Mouse (Mus musculus): ENCODE measurements around the gene Qrfp. TPM values are rescaled to one million over a fixed set of nuclear protein-coding genes. Genes with fewer than 3 reads are reported as not detected.

Qrfp gene
- polyA plus RNA-seq, 1 experiment from 2014 or later, result 0.09 TPM

DNA sequence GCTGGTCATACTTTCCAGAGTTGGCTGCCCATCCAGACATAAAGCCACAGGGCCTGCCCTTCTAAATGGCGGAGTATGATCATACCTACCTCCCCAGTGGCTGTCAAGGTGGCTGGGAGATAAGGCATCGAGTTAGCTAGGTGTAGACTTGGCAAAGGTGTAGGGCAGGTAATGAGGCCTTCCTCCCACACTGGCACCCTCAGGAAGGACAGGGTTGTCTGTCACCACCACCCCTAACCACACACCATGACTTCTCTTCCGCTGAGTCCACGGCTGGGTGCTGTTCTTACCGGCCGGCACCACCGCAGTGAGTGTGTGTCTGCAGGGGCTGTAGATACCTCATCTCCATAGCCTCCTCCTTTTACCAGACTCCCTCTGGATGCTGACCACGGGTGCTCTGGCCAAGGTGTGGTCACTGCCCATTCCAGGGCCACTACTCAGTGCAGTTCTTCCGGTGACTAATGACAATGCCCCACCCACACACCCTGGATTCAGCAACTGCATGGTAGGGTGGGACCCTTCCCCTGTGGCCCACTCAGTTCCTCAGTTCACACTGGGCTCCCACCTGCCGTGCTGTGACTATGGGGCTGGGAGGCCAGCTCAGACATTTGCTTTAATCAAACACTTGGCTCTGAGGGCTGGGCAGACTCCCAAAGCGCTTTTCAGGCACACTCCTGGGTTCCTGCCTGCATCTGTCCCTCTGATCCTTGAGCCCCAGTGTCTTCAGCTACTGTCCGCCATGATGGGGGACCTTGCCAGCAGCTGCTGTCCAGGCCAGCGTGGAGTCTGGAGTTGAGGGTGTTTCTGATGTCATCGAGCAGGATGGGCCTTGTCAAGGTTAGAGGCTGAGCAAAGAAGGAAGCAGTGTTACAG, 942 bp upstream of the Qrfp start:
- WGBS, result 89% methylated on average over 14 of the region's 14 CpGs

DNA sequence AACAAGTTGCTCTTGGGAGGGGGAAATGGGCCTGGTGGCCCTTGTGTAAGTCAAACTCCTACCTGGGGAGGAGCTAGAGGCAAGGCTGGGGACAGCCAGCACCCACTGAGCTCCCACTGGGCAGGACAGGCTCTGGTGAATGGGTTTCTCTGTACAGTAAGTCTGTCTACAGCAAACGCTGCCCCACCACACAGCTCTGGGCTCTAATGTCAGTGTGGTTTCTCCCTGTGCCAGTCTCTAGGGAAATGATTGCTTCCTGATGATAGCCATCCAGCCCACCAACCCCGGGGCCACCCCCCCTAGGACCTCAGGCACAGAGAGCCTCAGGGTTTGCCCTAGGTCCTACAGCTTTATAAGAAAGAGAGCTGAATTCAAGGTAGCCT, 1.0 kb downstream of the Qrfp start:
- WGBS, result 51% methylated on average over 2 of the region's 2 CpGs

More for the DNA sequence above, 942 bp upstream of the Qrfp start:
- H3K9me3 ChIP-seq, result no peaks in the 10 kb centered on the region
- no peak overlapping the region for H3K4me2 ChIP-seq (replicated peaks)
- peaks cover 43% of the 10 kb centered on the region for H3K4me1 ChIP-seq
- ATAC-seq (ENCODE audit: low FRiP score, low read depth), result no peak
- no peaks in the 10 kb centered on the region for H3K36me3 ChIP-seq
- H3K27me3 ChIP-seq, result peaks cover 19% of the 10 kb centered on the region
- no peak overlapping the region for H3K4me3 ChIP-seq
- H3K9ac ChIP-seq (replicated peaks), result no peak overlapping the region
- no peak overlapping the region for H3K27ac ChIP-seq (replicated peaks)

DNA sequence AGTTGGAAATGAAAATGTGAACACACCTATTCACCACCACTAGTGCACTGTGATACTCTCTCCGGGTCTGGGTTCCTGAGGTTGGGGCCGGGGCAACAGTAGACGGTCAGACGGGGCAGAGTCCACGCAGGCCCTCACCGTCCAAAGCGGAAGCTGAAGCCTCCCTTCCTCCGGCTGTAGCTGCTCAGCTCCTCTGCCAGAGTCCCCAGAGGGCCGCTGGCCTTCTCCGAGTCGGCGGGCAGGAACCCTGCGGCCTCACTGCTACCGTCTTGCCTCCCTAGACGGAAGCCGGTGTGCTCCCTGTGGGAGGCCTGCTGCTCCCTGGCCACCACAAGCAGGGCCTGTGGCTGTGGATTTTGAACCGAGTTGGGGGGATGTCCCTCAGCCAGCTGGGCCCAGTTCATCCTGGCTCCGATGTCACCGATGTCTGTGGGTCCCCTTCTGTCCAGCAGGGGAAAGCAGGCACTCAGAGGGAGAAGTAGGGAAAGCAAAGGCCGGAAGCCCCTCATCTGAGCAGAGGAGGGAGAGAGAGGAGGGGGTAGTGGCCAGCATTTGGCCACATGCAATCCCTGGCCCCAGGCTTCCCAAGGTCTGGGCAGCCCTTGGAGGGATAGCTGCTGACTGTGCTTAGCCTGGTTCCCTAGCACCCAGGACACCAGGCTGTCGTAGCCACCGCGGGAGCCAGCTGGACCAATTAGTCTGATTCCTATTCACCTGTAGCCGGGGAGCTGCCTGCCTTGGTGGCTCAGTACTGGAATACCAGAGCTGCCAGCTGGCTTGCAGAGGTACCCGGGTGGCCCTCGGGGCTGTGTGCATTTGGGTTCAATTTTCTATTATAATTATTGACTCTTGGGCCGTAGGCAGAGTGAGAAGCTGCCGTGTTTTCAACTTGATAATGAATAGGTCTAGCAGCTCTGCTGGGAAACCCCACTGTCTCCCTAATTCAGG, 1.7 kb downstream of the Qrfp start:
- Histone ChIP-seq H3K27ac (replicated peaks) (peak overlapping the region; percentile 85), H3K4me1 (peaks cover 58% of the 10 kb centered on the region), H3K9me3 (no peaks in the 10 kb centered on the region), H3K9ac (replicated peaks) (no peak overlapping the region; the same call in 1 of the 2 replicates), H3K36me3 (peaks cover 7% of the 10 kb centered on the region), H3K4me2 (replicated peaks) (0 out of 2 replicates have a peak overlapping the region, but pooled peaks have one; percentile 10), H3K4me3 (no peak overlapping the region), H3K27me3 (peaks cover 14% of the 10 kb centered on the region)
- no peak for ATAC-seq (ENCODE audit: low FRiP score, low read depth)
- 41% methylated on average over 28 of the region's 28 CpGs for WGBS

More for the DNA sequence above, 1.0 kb downstream of the Qrfp start:
- Histone ChIP-seq H3K9ac (replicated peaks) (no peak overlapping the region; the same call in 1 of the 2 replicates), H3K36me3 (0 out of 2 replicates have a peak, but pooled peaks cover 2% of the 10 kb centered on the region), H3K4me3 (no peak overlapping the region), H3K27ac (replicated peaks) (peak overlapping the region; percentile 85), H3K27me3 (peaks cover 14% of the 10 kb centered on the region), H3K4me1 (peaks cover 58% of the 10 kb centered on the region), H3K4me2 (replicated peaks) (0 out of 2 replicates have a peak overlapping the region, but pooled peaks have one; percentile 10), H3K9me3 (no peaks in the 10 kb centered on the region)
- ATAC-seq (ENCODE audit: low FRiP score, low read depth), result no peak

DNA sequence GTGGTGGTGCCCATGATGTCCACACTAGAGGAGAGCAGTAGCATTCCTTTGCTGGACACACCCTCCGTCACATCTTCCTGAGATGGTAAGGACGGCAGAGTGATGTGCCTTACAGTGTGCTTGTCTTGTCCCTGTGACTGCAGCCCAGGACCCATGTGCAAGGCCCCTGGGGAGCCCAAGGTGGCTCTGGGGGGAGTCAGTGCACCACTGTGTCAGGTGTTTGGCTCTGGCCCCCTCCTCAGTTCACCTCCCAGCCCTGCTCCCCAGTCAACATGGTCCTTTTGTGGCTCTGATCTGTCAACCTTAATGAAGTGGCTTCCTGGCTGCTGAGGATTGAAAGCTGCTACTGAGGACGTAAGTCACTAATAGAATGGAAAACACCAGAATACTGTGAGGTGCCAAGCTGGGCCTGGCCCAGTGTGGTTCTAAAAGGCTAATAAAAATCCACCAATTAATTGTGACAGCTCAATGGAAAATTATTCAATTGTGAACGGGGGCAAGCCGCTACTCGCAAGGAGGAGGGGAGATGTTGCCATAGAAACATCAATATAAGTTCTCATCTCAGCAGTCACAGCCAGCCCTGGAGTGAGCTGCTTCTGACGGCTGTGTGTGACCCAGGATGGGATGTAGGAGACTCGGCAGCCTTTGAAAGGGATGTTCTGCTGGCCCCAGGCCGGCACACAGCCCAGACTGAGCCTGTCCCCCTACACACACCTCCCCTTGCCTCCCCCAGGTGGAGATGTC, 3.6 kb downstream of the Qrfp start:
- Histone ChIP-seq H3K9ac (replicated peaks) (peak overlapping the region; percentile 29; the same call in 1 of the 2 replicates), H3K4me1 (peaks cover 58% of the 10 kb centered on the region), H3K27me3 (peaks cover 7% of the 10 kb centered on the region; the same call in 1 of the 2 replicates), H3K36me3 (peaks cover 25% of the 10 kb centered on the region), H3K9me3 (no peaks in the 10 kb centered on the region), H3K4me2 (replicated peaks) (peak overlapping the region; percentile 27), H3K4me3 (no peak overlapping the region; the same call in 1 of the 2 replicates), H3K27ac (replicated peaks) (peak overlapping the region; percentile 85)
- ATAC-seq (ENCODE audit: low FRiP score, low read depth), result peak; percentile 67
- WGBS, result 20% methylated on average over 9 of the region's 9 CpGs

DNA sequence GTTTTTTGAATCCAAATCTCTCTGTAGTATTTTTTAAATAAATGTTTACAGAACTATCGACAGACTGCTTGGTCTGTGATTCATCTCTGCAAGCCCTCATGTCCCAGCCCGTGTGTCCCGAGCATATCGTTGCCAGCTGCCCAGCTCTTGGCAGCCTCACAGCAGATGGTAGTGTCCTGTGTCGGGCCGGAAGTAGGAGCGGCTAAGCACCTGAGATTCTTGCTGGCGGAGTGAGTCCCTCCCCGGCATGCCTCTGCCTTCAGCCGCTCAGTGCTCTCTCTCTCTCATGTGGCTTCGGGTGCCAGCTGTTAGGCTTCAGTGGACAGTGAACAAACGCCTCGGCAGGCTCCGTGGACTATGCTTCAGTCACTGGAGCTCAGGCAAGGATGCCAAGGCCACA, 6.9 kb downstream of the Qrfp start:
- 91% methylated on average over 14 of the region's 14 CpGs for WGBS
- peaks cover 59% of the 10 kb centered on the region for H3K36me3 ChIP-seq
- H3K4me3 ChIP-seq, result no peak overlapping the region

DNA sequence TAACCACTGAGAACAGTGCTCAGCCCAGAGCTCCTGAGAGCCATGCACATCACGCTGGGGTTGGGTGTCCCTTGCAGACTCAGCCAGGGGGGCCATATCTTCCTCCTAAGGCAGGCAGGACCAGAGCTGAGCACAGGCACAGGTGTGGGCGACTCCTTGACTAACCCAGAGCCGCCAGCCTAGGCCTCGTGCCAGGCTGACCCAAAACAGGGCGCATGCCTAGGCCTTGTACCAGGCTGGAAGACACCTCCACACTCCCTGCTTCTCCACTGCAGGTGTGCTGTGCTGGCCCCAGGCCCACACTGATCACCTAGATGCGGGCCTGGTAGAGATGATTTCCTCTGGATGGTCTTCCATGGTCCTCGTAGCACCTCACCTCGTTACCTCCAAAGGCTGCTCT, 7.6 kb downstream of the Qrfp start:
- Histone ChIP-seq H3K9ac (replicated peaks) (no peak overlapping the region), H3K36me3 (peaks cover 65% of the 10 kb centered on the region)
- WGBS, result 94% methylated on average over 8 of the region's 8 CpGs

More for the DNA sequence above, 6.9 kb downstream of the Qrfp start:
- Histone ChIP-seq H3K27me3 (0 out of 2 replicates have a peak, but pooled peaks cover 1% of the 10 kb centered on the region), H3K27ac (replicated peaks) (no peak overlapping the region), H3K9me3 (no peaks in the 10 kb centered on the region), H3K4me2 (replicated peaks) (no peak overlapping the region), H3K9ac (replicated peaks) (no peak overlapping the region), H3K4me1 (peaks cover 35% of the 10 kb centered on the region)
- ATAC-seq (ENCODE audit: low FRiP score, low read depth), result no peak

DNA sequence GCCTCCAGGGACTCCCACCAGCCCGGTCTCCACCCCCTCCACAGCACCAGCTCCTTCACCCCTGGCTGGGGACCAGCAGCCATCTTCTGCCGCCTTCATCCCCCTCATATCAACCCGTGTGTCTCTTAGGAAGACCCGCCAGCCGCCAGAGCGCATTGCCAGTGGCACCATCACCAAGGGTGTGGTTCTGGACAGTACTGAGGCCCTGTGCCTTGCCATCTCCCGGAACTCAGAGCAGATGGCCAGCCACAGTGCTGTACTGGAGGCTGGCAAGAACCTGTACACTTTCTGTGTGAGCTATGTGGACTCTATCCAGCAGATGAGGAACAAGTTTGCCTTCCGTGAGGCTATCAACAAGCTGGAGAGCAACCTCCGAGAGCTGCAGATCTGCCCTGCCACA, 9.0 kb downstream of the Qrfp start:
- Histone ChIP-seq H3K27ac (replicated peaks) (no peak overlapping the region), H3K4me3 (no peak overlapping the region), H3K4me1 (peaks cover 16% of the 10 kb centered on the region), H3K9me3 (no peaks in the 10 kb centered on the region), H3K36me3 (peaks cover 79% of the 10 kb centered on the region), H3K4me2 (replicated peaks) (no peak overlapping the region), H3K27me3 (no peaks in the 10 kb centered on the region), H3K9ac (replicated peaks) (no peak overlapping the region)
- ATAC-seq (ENCODE audit: low FRiP score, low read depth), result no peak
- 92% methylated on average over 9 of the region's 9 CpGs for WGBS

More for the DNA sequence above, 7.6 kb downstream of the Qrfp start:
- H3K4me3 ChIP-seq, result no peak overlapping the region
- no peaks in the 10 kb centered on the region for H3K27me3 ChIP-seq
- H3K4me2 ChIP-seq (replicated peaks), result no peak overlapping the region
- peaks cover 30% of the 10 kb centered on the region for H3K4me1 ChIP-seq
- H3K27ac ChIP-seq (replicated peaks), result no peak overlapping the region
- no peak for ATAC-seq (ENCODE audit: low FRiP score, low read depth)
- no peaks in the 10 kb centered on the region for H3K9me3 ChIP-seq

DNA sequence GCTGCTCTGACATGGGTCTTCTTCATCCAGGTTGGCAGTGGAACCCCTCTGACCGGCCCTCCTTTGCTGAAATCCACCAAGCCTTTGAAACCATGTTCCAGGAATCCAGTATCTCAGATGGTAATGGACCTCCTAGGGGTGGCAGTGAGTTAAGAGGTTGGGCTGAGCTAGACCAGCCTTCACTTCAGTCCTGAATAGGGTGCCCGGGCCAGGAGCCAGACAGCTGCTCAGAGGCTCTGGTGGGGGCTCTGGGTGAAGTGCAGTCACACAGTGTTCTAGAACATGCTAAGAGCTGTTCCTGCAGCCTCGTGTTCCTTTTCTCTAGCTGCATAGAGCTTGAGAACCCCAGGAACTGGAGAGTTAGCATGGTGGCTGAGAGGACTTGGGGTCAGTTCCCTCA, 13.4 kb downstream of the Qrfp start:
- Histone ChIP-seq H3K36me3 (peaks cover 100% of the 10 kb centered on the region), H3K9me3 (no peaks in the 10 kb centered on the region), H3K4me2 (replicated peaks) (no peak overlapping the region), H3K4me1 (no peaks in the 10 kb centered on the region), H3K4me3 (no peak overlapping the region), H3K27ac (replicated peaks) (no peak overlapping the region), H3K9ac (replicated peaks) (no peak overlapping the region), H3K27me3 (no peaks in the 10 kb centered on the region)
- WGBS, result 93% methylated on average over 3 of the region's 3 CpGs
- no peak for ATAC-seq (ENCODE audit: low FRiP score, low read depth)

DNA sequence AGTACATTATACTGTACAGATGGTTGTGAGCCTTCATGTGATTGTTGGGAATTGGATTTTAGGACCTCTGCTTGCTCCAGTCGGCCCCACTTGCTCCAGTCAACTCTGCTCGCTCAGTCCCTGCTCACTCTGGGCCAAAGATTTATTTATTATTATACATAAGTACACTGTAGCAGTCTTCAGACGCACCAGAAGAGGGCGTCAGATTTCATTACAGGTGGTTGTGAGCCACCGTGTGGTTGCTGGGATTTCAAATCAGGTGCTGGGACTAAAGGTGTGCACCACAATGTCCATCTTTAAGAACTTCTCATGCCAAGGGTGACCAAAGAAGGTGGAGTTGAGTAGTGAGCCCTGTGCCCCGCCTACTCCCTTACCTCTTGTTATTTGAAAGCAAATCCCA, 17.8 kb downstream of the Qrfp start:
- Histone ChIP-seq H3K4me3 (no peak overlapping the region), H3K9ac (replicated peaks) (no peak overlapping the region), H3K9me3 (no peaks in the 10 kb centered on the region), H3K4me2 (replicated peaks) (no peak overlapping the region), H3K27me3 (no peaks in the 10 kb centered on the region), H3K27ac (replicated peaks) (no peak overlapping the region), H3K36me3 (peaks cover 92% of the 10 kb centered on the region), H3K4me1 (no peaks in the 10 kb centered on the region; the same call in 1 of the 2 replicates)
- ATAC-seq (ENCODE audit: low FRiP score, low read depth), result no peak
- 80% methylated on average over 6 of the region's 6 CpGs for WGBS

DNA sequence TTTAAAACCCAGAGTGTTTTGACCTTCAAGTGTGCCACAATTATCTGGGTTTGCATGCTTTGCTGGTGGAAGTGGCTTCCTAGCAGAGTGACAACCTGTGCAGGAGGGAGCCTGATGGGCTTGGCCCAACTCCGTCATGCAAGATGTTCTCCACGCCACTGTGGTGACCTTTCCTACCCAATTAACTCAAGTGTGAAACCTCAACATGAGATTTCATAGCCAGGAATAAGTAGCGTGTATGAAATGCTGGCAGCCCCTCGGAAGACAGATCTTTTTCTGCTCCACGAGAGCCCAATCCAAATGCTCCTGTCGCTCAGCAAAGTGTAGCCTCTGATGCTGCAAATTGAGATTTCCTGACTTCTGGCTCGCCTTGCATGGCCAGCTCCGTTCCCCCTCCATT, 19.1 kb downstream of the Qrfp start:
- no peak overlapping the region for H3K27ac ChIP-seq (replicated peaks)
- no peak overlapping the region for H3K4me2 ChIP-seq (replicated peaks)
- no peaks in the 10 kb centered on the region for H3K27me3 ChIP-seq
- ATAC-seq (ENCODE audit: low FRiP score, low read depth), result no peak
- H3K36me3 ChIP-seq, result peaks cover 87% of the 10 kb centered on the region
- H3K9me3 ChIP-seq, result no peaks in the 10 kb centered on the region
- H3K9ac ChIP-seq (replicated peaks), result no peak overlapping the region
- no peaks in the 10 kb centered on the region; the same call in 1 of the 2 replicates for H3K4me1 ChIP-seq
- no peak overlapping the region for H3K4me3 ChIP-seq
- 84% methylated on average over 8 of the region's 8 CpGs for WGBS

DNA sequence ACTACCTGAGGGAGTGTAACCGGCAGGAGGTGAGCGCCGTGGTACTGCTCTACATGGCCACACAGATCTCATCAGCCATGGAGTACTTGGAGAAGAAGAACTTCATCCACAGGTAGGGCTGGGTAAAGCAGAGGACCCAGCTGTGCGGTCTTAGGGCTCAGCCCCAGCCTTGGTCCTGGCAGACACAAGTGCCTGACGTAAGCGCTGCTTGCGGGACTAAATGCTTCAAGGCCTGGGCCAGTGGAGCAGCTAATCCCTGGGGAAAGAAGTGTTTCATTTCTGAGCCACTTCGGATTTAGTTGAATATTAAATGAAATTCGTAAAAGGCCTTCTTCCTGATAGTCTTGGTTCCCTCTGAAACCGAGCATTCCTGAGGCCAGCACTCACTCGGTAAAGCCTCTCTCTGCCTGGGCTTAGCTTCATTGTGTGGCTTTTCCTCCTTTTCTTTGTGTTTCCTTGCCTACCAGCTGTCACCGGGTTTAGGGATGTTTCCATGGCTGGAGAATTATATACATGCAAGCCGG, 19.6 kb downstream of the Qrfp start:
- Histone ChIP-seq H3K9me3 (no peaks in the 10 kb centered on the region), H3K36me3 (peaks cover 87% of the 10 kb centered on the region), H3K27ac (replicated peaks) (peak overlapping the region; percentile 8; the same call in 1 of the 2 replicates), H3K27me3 (no peaks in the 10 kb centered on the region), H3K4me3 (no peak overlapping the region), H3K9ac (replicated peaks) (no peak overlapping the region), H3K4me2 (replicated peaks) (no peak overlapping the region), H3K4me1 (no peaks in the 10 kb centered on the region; the same call in 1 of the 2 replicates)
- WGBS, result 65% methylated on average over 13 of the region's 13 CpGs
- ATAC-seq (ENCODE audit: low FRiP score, low read depth), result 0 out of 2 replicates have a peak, but pooled peaks have one; percentile 9

All from midbrain, embryonic 12.5 days (tissue).